Mouse (Mus musculus) left cerebral cortex, adult 8-10 months (tissue): ENCODE measurements at regions not wholly inside any gene's neighbourhood (a gene's known extent, or its start where the extent isn't known, plus 50 kb on each side); places are given as distances from the start of the nearest gene placed in this dataset.

Experiments used
- DNase-seq, 2 experiments: peaks; one replicate each; pipeline ENCODE4 v3.0.0; 2022; ENCODE audit warnings: low spot score in 2 of 2

- DNase-seq = no peak
These were observed 76.2 kb upstream of the Armc2 start for GRCm38 (mm10) chr10:42094274-42095000.

GRCm38 (mm10) chr10:42093176-42093759 lies 75.0 kb upstream of the Armc2 start:
- no peak for DNase-seq

- peak in 1 of 2 experiments; percentile 46 for DNase-seq
These were observed 74.3 kb upstream of the Armc2 start for GRCm38 (mm10) chr10:42092500-42092899.

- DNase-seq = no peak
These were observed 73.4 kb upstream of the Armc2 start for GRCm38 (mm10) chr10:42091546-42092168.

- DNase-seq = no peak
These were observed 72.6 kb upstream of the Armc2 start for GRCm38 (mm10) chr10:42090806-42091205.

- DNase-seq = no peak
These were observed 71.9 kb upstream of the Armc2 start for GRCm38 (mm10) chr10:42090147-42090546.

GRCm38 (mm10) chr10:42089686-42090085 lies 71.4 kb upstream of the Armc2 start:
- DNase-seq = no peak

- DNase-seq = no peak
These were observed 71.0 kb upstream of the Armc2 start for GRCm38 (mm10) chr10:42089235-42089625.

- no peak for DNase-seq
These were observed 70.5 kb upstream of the Armc2 start for GRCm38 (mm10) chr10:42088570-42089234.

GRCm38 (mm10) chr10:42087906-42088305 lies 69.7 kb upstream of the Armc2 start:
- DNase-seq = no peak

GRCm38 (mm10) chr10:42086691-42087090 lies 68.4 kb upstream of the Armc2 start:
- no peak for DNase-seq

GRCm38 (mm10) chr10:42085295-42085694 lies 67.1 kb upstream of the Armc2 start:
- no peak for DNase-seq

- no peak for DNase-seq
These were observed 64.1 kb upstream of the Armc2 start for GRCm38 (mm10) chr10:42082227-42082840.

GRCm38 (mm10) chr10:42079775-42080174 lies 61.5 kb upstream of the Armc2 start:
- no peak for DNase-seq

GRCm38 (mm10) chr10:42076711-42077110 lies 58.5 kb upstream of the Armc2 start:
- no peak for DNase-seq

GRCm38 (mm10) chr10:42075545-42075944 lies 57.3 kb upstream of the Armc2 start:
- DNase-seq = no peak

GRCm38 (mm10) chr10:42072758-42073157 lies 54.5 kb upstream of the Armc2 start:
- DNase-seq = no peak

GRCm38 (mm10) chr10:42072131-42072530 lies 53.9 kb upstream of the Armc2 start:
- DNase-seq = no peak

- no peak for DNase-seq
These were observed 53.3 kb upstream of the Armc2 start for GRCm38 (mm10) chr10:42071404-42072024.

- DNase-seq = no peak
These were observed 52.6 kb upstream of the Armc2 start for GRCm38 (mm10) chr10:42070611-42071403.
